Mouse (Mus musculus): ENCODE data around the gene Cdc42bpb. TPM values are rescaled to one million over a fixed set of nuclear protein-coding genes. Genes with fewer than 3 reads are reported as not detected.

The Cdc42bpb gene
- polyA plus RNA-seq, 1 experiment: 56.8 TPM

DNA sequence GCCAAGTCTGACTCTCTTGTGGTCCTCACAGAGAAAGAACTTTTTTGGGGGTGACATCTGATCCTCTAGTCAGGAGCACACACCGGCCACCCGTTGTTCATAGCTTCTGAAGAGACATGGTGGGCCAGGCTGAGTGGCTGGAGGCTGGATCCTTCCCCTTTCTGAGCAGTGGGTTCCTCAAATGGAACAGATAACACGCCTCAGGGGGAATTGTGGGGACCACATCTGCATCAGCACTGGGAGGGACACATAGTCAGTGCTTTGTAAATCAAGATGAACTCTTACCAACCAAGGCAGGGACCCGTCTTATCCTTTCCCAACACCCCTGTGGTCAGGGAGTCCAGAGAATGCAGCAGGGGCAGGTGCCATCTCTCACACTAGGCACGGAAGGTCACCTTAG is 42.4 kb upstream of the Cdc42bpb start:
- Histone ChIP-seq H3K4me1 (ENCODE audit: control insufficient read depth, insufficient read depth, low read length) (peaks cover 10% of the 10 kb centered on the region), H3K27me3 (ENCODE audit: control insufficient read depth, insufficient read depth, low read length) (no peaks in the 10 kb centered on the region), H3K4me3 (ENCODE audit: control insufficient read depth, low read depth, low read length) (no peak overlapping the region), H3K36me3 (ENCODE audit: control insufficient read depth, insufficient read depth, low read length) (no peaks in the 10 kb centered on the region), H3K27ac (ENCODE audit: control insufficient read depth, insufficient read depth, low read depth, low read length) (no peak overlapping the region)
- TF ChIP-seq POLR2A (IDR thresholded peaks at IDR 0.05; ENCODE audit: control insufficient read depth, low read depth, low read length): no peak
- no peak for TF ChIP-seq CTCF (IDR thresholded peaks at IDR 0.05; ENCODE audit: control insufficient read depth, insufficient read depth, insufficient replicate concordance, low read depth, low read length)

DNA sequence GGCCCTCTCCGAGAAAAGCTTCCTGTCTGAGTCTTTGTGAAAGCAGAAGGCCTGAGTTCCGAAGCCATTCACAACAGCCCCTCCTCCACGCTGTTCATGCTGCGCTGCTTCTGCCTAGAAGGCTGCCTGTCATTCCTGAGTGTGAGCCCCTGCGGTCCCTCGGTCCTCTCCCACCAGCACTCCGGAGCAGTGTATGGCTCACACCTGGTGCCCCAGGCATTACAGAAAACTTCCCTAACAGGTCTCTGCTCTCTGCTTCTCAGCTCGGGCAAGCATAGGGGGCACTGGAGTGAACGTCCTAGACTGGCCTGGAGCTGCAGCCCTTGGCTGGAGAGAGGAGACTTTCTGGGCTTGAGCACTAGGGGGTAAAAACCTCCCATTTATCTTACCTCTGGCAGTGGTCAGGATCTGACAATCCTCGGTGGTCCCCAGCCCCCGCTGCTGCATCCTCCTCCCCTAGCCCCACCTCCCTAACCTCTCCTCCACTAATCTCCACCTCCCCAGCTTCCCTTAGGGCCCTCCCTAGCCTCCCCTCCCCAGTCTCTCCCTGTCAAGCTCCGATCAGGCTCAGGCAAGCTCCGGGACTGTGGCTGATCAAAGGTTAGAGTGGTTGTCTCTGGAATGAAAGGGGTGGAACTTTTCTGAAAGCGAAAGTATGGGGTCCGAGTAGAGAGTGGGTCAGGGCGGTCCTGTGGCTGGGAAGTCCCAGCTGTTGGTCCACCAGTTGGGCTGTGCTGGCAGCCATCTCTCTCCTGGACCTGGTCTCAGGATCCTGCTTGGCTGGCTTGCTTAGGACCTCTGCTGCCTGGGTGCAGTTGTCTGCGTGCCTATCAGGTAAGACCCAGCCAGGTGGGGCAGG is 39.6 kb upstream of the Cdc42bpb start, which contains the start of gene Exoc3l4:
Gene Exoc3l4 (plus strand): TSS at position 97 of the 859 bp plus-strand sequence.
- peak within 1 kb of the TSS; percentile 19 for H3K4me3 ChIP-seq (ENCODE audit: control insufficient read depth, low read depth, low read length)
- no peak for TF ChIP-seq POLR2A (IDR thresholded peaks at IDR 0.05; ENCODE audit: control insufficient read depth, low read depth, low read length)
- no peak for TF ChIP-seq CTCF (IDR thresholded peaks at IDR 0.05; ENCODE audit: control insufficient read depth, insufficient read depth, insufficient replicate concordance, low read depth, low read length)
- no peak within 1 kb of the TSS for H3K27ac ChIP-seq (ENCODE audit: control insufficient read depth, insufficient read depth, low read depth, low read length)
- peaks cover 9% of the 10 kb centered on the region for H3K4me1 ChIP-seq (ENCODE audit: control insufficient read depth, insufficient read depth, low read length)
- no peaks in the 10 kb centered on the region for H3K27me3 ChIP-seq (ENCODE audit: control insufficient read depth, insufficient read depth, low read length)
- H3K36me3 ChIP-seq (ENCODE audit: control insufficient read depth, insufficient read depth, low read length): no peaks in the 10 kb centered on the region

GRCm38 (mm10) chr12:111413300-111413699 is 35.8 kb upstream of the Cdc42bpb start:
- TF ChIP-seq POLR2A (IDR thresholded peaks at IDR 0.05; ENCODE audit: control insufficient read depth, low read depth, low read length): no peak
- TF ChIP-seq CTCF (IDR thresholded peaks at IDR 0.05; ENCODE audit: control insufficient read depth, insufficient read depth, insufficient replicate concordance, low read depth, low read length): peak; percentile 90
- Histone ChIP-seq H3K4me3 (ENCODE audit: control insufficient read depth, low read depth, low read length) (peak overlapping the region; percentile 67), H3K27me3 (ENCODE audit: control insufficient read depth, insufficient read depth, low read length) (no peaks in the 10 kb centered on the region), H3K36me3 (ENCODE audit: control insufficient read depth, insufficient read depth, low read length) (no peaks in the 10 kb centered on the region), H3K27ac (ENCODE audit: control insufficient read depth, insufficient read depth, low read depth, low read length) (no peak overlapping the region), H3K4me1 (ENCODE audit: control insufficient read depth, insufficient read depth, low read length) (peaks cover 9% of the 10 kb centered on the region)

DNA sequence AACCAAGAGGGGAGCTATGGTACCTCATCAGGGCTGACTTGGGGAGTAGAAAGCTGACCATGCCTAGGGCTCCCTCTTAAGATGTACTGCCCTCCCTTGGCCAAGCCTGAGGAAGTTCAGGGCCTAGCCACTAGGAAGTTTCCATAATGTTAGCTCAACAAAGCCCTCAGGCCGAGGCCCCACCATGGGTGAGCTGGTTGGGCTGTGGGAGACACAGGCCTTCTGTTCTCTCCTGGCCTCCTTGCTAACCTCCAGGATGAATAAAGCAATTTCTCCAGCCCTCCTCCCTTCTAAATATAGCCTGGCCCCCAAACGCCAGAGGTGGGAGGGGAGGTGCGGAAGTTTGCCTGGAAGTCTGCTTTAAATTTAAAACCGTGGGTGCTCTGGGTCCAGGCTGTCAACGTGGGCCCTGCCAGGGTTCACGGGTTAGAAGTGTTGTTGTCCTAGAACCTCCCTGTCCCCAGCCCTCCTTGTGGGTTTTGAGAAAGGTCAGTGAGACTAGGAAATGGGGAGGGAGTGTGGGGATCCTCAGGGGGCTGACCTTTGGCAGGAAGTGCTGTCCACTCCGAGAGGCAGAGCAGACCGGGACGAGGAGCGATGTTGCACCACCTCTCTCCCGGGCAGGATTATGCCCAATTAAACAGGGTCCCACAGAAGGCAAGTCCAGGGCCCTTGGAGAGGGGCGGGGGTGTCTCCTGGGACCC is 35.2 kb upstream of the Cdc42bpb start:
- H3K36me3 ChIP-seq (ENCODE audit: control insufficient read depth, insufficient read depth, low read length): no peaks in the 10 kb centered on the region
- no peaks in the 10 kb centered on the region for H3K27me3 ChIP-seq (ENCODE audit: control insufficient read depth, insufficient read depth, low read length)
- peak overlapping the region; percentile 67 for H3K4me3 ChIP-seq (ENCODE audit: control insufficient read depth, low read depth, low read length)
- TF ChIP-seq CTCF (IDR thresholded peaks at IDR 0.05; ENCODE audit: control insufficient read depth, insufficient read depth, insufficient replicate concordance, low read depth, low read length) (no peak), POLR2A (IDR thresholded peaks at IDR 0.05; ENCODE audit: control insufficient read depth, low read depth, low read length) (no peak)
- H3K4me1 ChIP-seq (ENCODE audit: control insufficient read depth, insufficient read depth, low read length): peaks cover 9% of the 10 kb centered on the region
- H3K27ac ChIP-seq (ENCODE audit: control insufficient read depth, insufficient read depth, low read depth, low read length): no peak overlapping the region

DNA sequence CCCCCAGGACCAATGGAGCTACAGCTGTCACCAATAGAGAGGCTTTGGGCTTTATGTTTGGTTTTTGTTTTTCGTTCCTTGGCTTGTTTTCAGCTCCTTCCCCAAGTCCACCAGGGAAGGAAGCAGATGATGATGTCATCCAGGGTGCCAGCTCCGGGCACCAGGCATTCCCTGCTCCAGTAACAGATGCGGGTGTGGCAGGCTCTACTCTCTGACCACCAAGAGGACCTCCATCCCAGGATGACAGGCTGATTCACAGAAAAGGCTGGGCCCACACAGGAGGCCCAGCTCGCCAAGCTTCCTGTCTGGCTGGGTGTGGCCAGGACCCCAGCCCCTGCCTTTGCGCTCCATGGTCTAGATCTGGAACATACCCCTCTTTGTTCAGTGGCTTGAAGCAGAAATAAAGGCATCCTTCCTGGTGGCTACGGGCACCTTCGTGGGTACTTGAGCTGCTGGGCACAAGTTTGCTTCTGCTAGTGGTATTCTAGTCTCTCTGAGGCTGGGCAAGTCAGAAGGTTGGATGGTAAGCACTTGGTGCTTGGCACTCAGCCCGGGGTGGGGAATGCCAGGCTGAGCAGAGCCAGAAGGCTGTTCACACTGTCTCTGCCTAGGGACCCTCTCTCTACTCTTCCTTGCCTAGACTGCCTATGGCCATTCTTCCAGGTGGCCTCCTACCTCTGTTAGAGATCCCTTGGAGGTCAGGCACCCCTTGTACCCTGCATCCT is 34.3 kb upstream of the Cdc42bpb start:
- no peaks in the 10 kb centered on the region for H3K27me3 ChIP-seq (ENCODE audit: control insufficient read depth, insufficient read depth, low read length)

DNA sequence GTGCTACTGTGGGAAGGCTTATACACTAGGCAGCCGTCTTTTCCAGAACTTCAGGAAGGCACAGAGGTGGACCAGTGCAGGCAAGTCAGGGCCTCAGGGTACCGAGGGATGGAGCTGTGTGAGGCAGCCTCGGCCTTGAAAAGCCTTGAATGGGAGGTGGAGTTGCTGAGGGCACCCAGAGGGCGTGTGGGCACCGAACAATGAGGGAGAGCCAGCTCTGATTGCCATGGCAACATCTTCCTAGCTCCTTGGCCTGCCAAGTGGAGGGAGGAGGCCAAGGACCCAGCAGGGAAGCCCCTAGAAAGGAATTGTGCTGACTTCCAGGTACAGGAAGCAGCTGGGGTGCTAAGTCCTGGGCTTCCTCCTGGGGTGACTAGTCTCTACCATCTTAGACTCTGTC is 32.1 kb upstream of the Cdc42bpb start:
- Histone ChIP-seq H3K27me3 (ENCODE audit: control insufficient read depth, insufficient read depth, low read length) (no peaks in the 10 kb centered on the region), H3K4me3 (ENCODE audit: control insufficient read depth, low read depth, low read length) (no peak overlapping the region), H3K4me1 (ENCODE audit: control insufficient read depth, insufficient read depth, low read length) (peaks cover 14% of the 10 kb centered on the region), H3K27ac (ENCODE audit: control insufficient read depth, insufficient read depth, low read depth, low read length) (no peak overlapping the region), H3K36me3 (ENCODE audit: control insufficient read depth, insufficient read depth, low read length) (no peaks in the 10 kb centered on the region)
- TF ChIP-seq CTCF (IDR thresholded peaks at IDR 0.05; ENCODE audit: control insufficient read depth, insufficient read depth, insufficient replicate concordance, low read depth, low read length): no peak
- TF ChIP-seq POLR2A (IDR thresholded peaks at IDR 0.05; ENCODE audit: control insufficient read depth, low read depth, low read length): no peak

More for the DNA sequence above, 34.3 kb upstream of the Cdc42bpb start:
- no peak for TF ChIP-seq CTCF (IDR thresholded peaks at IDR 0.05; ENCODE audit: control insufficient read depth, insufficient read depth, insufficient replicate concordance, low read depth, low read length)
- TF ChIP-seq POLR2A (IDR thresholded peaks at IDR 0.05; ENCODE audit: control insufficient read depth, low read depth, low read length): no peak
- Histone ChIP-seq H3K4me1 (ENCODE audit: control insufficient read depth, insufficient read depth, low read length) (peaks cover 14% of the 10 kb centered on the region), H3K4me3 (ENCODE audit: control insufficient read depth, low read depth, low read length) (no peak overlapping the region), H3K27ac (ENCODE audit: control insufficient read depth, insufficient read depth, low read depth, low read length) (no peak overlapping the region), H3K36me3 (ENCODE audit: control insufficient read depth, insufficient read depth, low read length) (no peaks in the 10 kb centered on the region)

GRCm38 (mm10) chr12:111406622-111407021 is 29.1 kb upstream of the Cdc42bpb start, which contains the start of gene Lbhd2:
Lbhd2 (plus strand) TSS chr12:111406809.
- H3K27ac ChIP-seq (ENCODE audit: control insufficient read depth, insufficient read depth, low read depth, low read length): no peak within 1 kb of the TSS
- no peak within 1 kb of the TSS for H3K4me3 ChIP-seq (ENCODE audit: control insufficient read depth, low read depth, low read length)
- H3K27me3 ChIP-seq (ENCODE audit: control insufficient read depth, insufficient read depth, low read length): no peaks in the 10 kb centered on the region

More at GRCm38 (mm10) chr12:111406622-111407021, 29.1 kb upstream of the Cdc42bpb start, which contains the start of gene Lbhd2:
- TF ChIP-seq POLR2A (IDR thresholded peaks at IDR 0.05; ENCODE audit: control insufficient read depth, low read depth, low read length) (no peak), CTCF (IDR thresholded peaks at IDR 0.05; ENCODE audit: control insufficient read depth, insufficient read depth, insufficient replicate concordance, low read depth, low read length) (no peak)
- no peaks in the 10 kb centered on the region for H3K36me3 ChIP-seq (ENCODE audit: control insufficient read depth, insufficient read depth, low read length)
- peaks cover 5% of the 10 kb centered on the region for H3K4me1 ChIP-seq (ENCODE audit: control insufficient read depth, insufficient read depth, low read length)
